Mouse (Mus musculus): ENCODE data around the gene 9130230L23Rik. TPM values are rescaled to one million over a fixed set of nuclear protein-coding genes. Genes with fewer than 3 reads are reported as not detected.

The 9130230L23Rik gene
- polyA plus RNA-seq, 1 experiment from 2014 or later: 1.7 TPM

DNA sequence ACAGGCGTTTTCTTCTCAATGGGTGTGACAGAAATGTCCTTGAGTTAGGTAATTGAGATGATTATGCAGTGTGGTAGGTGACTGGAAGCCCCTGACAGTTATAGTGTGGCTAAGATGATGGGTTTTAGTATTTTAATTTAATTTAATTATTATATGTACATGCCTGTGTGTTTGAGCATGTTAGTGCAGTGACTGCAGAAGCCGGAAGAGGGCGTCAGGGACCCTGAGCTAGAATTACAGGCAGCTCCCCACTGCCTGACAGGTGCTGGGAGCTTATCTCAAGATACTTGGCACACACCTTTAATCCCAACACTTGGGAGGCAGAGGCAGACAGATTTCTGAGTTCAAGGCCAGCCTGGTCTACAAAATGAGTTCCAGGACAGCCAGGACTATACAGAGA is 36.1 kb downstream of the 9130230L23Rik start:
- Histone ChIP-seq H3K27me3 (replicated peaks; ENCODE audit: insufficient read depth, low read length) (no peaks in the 10 kb centered on the region), H3K4me1 (ENCODE audit: insufficient read depth, low read depth, low read length) (no peaks in the 10 kb centered on the region), H3K9ac (replicated peaks; ENCODE audit: low read depth) (no peak overlapping the region), H3K27ac (ENCODE audit: low read length) (no peak overlapping the region), H3K9me3 (ENCODE audit: low read length) (no peaks in the 10 kb centered on the region), H3K36me3 (ENCODE audit: insufficient read depth, low read length) (no peaks in the 10 kb centered on the region), H3K4me2 (replicated peaks; ENCODE audit: low read depth, low read length) (no peak overlapping the region), H3K4me3 (ENCODE audit: low read depth, low read length) (no peak overlapping the region)
- no peak for TF ChIP-seq CTCF (IDR thresholded peaks at IDR 0.05)
- TF ChIP-seq EP300 (IDR thresholded peaks at IDR 0.05): no peak
- 90% methylated on average over 3 of the region's 3 CpGs for WGBS
- DNase-seq (ENCODE audit: low spot score): no peak
- no peak for ATAC-seq

DNA sequence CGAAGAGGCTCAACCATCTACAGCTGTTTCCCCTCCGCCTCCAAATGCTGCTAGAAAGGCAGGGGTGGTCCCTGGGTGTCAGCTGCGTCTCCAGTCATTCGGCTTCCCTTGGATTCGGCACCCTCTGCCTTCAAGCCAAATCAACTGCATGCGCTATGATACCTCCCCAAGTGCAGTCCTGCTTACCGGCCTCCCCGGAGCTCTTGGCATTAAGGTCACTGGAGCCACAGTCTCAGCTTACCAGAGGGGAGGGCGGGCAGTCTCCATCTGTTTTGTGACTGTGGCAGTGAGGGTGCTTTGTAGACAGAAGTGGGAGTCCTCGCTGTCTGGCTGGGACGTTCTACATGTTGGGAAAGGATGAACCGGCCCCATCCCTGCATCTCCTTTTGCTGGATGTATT is 37.0 kb downstream of the 9130230L23Rik start:
- H3K36me3 ChIP-seq (ENCODE audit: insufficient read depth, low read length): no peaks in the 10 kb centered on the region

DNA sequence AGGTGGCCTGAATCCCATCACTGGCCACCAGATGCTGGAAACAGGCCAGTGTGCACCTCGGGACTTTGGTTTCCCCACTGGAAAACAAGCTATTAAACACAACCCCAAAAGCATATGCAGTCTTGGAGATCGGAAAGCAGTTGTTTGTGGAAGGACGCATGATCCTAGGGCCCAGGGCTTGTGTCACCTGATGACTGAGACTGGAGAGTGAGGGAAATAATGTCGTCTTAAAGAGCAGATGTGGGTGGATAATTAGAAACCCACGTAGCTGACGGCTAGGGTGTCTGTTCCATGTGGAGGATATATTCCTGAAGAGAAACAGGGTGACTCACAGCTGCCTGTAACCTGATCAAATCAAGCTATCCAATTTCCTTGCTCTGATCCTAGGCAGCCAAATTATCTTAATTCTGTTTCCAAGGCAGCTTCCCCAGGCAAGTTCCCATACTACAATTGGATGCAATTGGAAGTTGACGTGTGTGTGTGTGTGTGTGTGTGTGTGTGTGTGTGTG is 38.3 kb downstream of the 9130230L23Rik start:
- H3K4me1 ChIP-seq (ENCODE audit: insufficient read depth, low read depth, low read length): no peaks in the 10 kb centered on the region
- H3K4me3 ChIP-seq (ENCODE audit: low read depth, low read length): no peak overlapping the region
- H3K27ac ChIP-seq (ENCODE audit: low read length): no peak overlapping the region
- H3K9me3 ChIP-seq (ENCODE audit: low read length): no peaks in the 10 kb centered on the region
- ATAC-seq: no peak
- no peak for DNase-seq (ENCODE audit: low spot score)
- H3K4me2 ChIP-seq (replicated peaks; ENCODE audit: low read depth, low read length): no peak overlapping the region
- H3K36me3 ChIP-seq (ENCODE audit: insufficient read depth, low read length): no peaks in the 10 kb centered on the region
- WGBS: 66% methylated on average over 7 of the region's 7 CpGs
- no peak for TF ChIP-seq EP300 (IDR thresholded peaks at IDR 0.05)
- TF ChIP-seq CTCF (IDR thresholded peaks at IDR 0.05): no peak
- H3K27me3 ChIP-seq (replicated peaks; ENCODE audit: insufficient read depth, low read length): no peaks in the 10 kb centered on the region
- H3K9ac ChIP-seq (replicated peaks; ENCODE audit: low read depth): no peak overlapping the region

More for the DNA sequence above, 37.0 kb downstream of the 9130230L23Rik start:
- H3K4me1 ChIP-seq (ENCODE audit: insufficient read depth, low read depth, low read length): no peaks in the 10 kb centered on the region
- no peak overlapping the region for H3K27ac ChIP-seq (ENCODE audit: low read length)
- no peak for ATAC-seq
- 67% methylated on average over 12 of the region's 12 CpGs for WGBS
- no peaks in the 10 kb centered on the region for H3K9me3 ChIP-seq (ENCODE audit: low read length)
- no peak for DNase-seq (ENCODE audit: low spot score)
- no peak overlapping the region for H3K4me3 ChIP-seq (ENCODE audit: low read depth, low read length)
- no peak overlapping the region for H3K9ac ChIP-seq (replicated peaks; ENCODE audit: low read depth)
- TF ChIP-seq CTCF (IDR thresholded peaks at IDR 0.05): no peak
- no peak for TF ChIP-seq EP300 (IDR thresholded peaks at IDR 0.05)
- no peaks in the 10 kb centered on the region for H3K27me3 ChIP-seq (replicated peaks; ENCODE audit: insufficient read depth, low read length)
- no peak overlapping the region for H3K4me2 ChIP-seq (replicated peaks; ENCODE audit: low read depth, low read length)

DNA sequence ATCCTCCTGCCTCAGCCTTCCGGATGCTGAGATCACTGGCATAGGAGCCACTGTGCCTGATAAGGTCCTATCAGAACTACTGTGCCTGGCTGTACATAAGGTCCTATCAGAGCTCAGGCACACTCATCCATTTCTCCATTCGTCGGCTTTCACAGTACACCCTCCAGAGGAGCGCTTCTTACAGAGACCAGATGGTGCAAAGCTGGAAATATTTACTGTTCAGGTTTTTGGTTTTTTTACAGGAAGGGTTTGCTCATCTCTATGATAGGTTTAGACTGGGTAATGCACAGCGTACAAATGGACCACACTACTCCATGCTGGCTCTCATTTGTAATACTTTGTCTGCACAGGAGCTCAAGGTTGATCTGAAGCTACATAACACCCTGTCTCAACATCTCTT is 40.8 kb downstream of the 9130230L23Rik start:
- ATAC-seq (no peak), DNase-seq (ENCODE audit: low spot score) (no peak)
- 86% methylated on average over 5 of the region's 5 CpGs for WGBS
- Histone ChIP-seq H3K27ac (ENCODE audit: low read length) (no peak overlapping the region), H3K4me3 (ENCODE audit: low read depth, low read length) (no peak overlapping the region), H3K4me1 (ENCODE audit: insufficient read depth, low read depth, low read length) (no peaks in the 10 kb centered on the region), H3K9ac (replicated peaks; ENCODE audit: low read depth) (no peak overlapping the region), H3K36me3 (ENCODE audit: insufficient read depth, low read length) (no peaks in the 10 kb centered on the region), H3K9me3 (ENCODE audit: low read length) (no peaks in the 10 kb centered on the region), H3K27me3 (replicated peaks; ENCODE audit: insufficient read depth, low read length) (no peaks in the 10 kb centered on the region), H3K4me2 (replicated peaks; ENCODE audit: low read depth, low read length) (no peak overlapping the region)
- TF ChIP-seq CTCF (IDR thresholded peaks at IDR 0.05): no peak
- TF ChIP-seq EP300 (IDR thresholded peaks at IDR 0.05): no peak

DNA sequence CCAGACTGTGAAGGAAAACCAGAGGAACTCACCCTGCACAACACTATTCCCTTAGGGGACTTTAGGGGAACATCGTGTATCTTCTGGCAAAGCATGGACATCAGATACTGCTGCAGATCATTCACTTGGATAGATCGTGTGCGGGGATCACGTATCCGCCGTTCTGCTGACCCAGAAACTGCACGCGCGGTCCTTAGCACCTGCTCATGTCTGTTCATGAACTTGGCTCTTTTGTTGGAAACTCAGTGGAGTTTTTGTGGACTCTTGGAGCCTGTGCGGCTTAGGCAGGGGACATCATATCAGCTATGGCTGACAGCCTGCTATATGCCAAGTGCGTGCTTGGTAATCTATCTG is 43.5 kb downstream of the 9130230L23Rik start:
- TF ChIP-seq CTCF (IDR thresholded peaks at IDR 0.05) (no peak), EP300 (IDR thresholded peaks at IDR 0.05) (no peak)
- no peaks in the 10 kb centered on the region for H3K9me3 ChIP-seq (ENCODE audit: low read length)
- no peak overlapping the region for H3K9ac ChIP-seq (replicated peaks; ENCODE audit: low read depth)
- H3K27ac ChIP-seq (ENCODE audit: low read length): no peak overlapping the region
- no peaks in the 10 kb centered on the region for H3K27me3 ChIP-seq (replicated peaks; ENCODE audit: insufficient read depth, low read length)
- H3K4me3 ChIP-seq (ENCODE audit: low read depth, low read length): no peak overlapping the region
- 92% methylated on average over 11 of the region's 11 CpGs for WGBS
- H3K36me3 ChIP-seq (ENCODE audit: insufficient read depth, low read length): no peaks in the 10 kb centered on the region
- no peak for ATAC-seq
- no peak for DNase-seq (ENCODE audit: low spot score)
- no peaks in the 10 kb centered on the region for H3K4me1 ChIP-seq (ENCODE audit: insufficient read depth, low read depth, low read length)
- no peak overlapping the region for H3K4me2 ChIP-seq (replicated peaks; ENCODE audit: low read depth, low read length)

DNA sequence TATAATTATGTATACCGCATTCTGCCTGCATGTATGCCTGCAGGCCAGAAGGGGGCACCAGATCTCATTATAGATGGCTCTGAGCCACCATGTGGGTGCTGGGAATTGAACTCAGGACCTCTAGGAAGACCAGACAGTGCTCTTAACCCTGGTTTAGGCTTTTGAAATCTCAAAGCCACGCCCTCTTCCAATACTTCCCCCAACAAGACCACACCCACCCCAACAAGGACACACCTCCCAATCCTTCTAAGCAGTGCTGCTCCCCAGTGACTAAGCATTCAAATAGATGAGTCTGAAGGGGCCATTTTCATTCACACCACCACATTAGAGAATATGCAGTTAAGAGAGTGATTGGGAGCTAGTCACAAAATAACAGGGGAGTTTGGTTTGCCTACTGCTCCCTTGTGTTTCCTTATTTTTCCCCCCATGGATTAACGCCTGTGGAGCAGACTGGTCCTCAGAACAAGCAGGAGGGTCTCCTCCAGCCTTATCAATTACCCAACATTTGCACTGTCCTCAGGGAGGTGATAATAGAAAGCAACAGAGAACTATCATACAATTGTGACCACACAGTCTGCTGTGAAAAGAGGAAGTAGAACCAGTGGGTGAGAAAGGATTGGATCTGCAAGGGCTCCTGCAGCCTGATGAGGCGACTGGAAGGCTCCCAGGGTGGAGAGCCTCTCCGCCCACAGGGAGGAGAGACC is 44.0 kb downstream of the 9130230L23Rik start:
- Histone ChIP-seq H3K4me2 (replicated peaks; ENCODE audit: low read depth, low read length) (no peak overlapping the region), H3K9me3 (ENCODE audit: low read length) (no peaks in the 10 kb centered on the region), H3K4me3 (ENCODE audit: low read depth, low read length) (no peak overlapping the region), H3K27ac (ENCODE audit: low read length) (no peak overlapping the region), H3K9ac (replicated peaks; ENCODE audit: low read depth) (no peak overlapping the region), H3K36me3 (ENCODE audit: insufficient read depth, low read length) (no peaks in the 10 kb centered on the region), H3K27me3 (replicated peaks; ENCODE audit: insufficient read depth, low read length) (no peaks in the 10 kb centered on the region), H3K4me1 (ENCODE audit: insufficient read depth, low read depth, low read length) (no peaks in the 10 kb centered on the region)
- TF ChIP-seq CTCF (IDR thresholded peaks at IDR 0.05) (no peak), EP300 (IDR thresholded peaks at IDR 0.05) (no peak)
- DNase-seq (ENCODE audit: low spot score) (no peak), ATAC-seq (no peak)
- 69% methylated on average over 5 of the region's 5 CpGs for WGBS
